Mouse (Mus musculus) CH12.LX (cell line): Measurements from ENCODE around the gene Atp13a3. TPM values are rescaled to one million over a fixed set of nuclear protein-coding genes. Genes with fewer than 3 reads are reported as not detected.
A peak's percentile ranks its signal among the peaks of the same experiment; 100 is the strongest.

Experiments
- DNase-seq: peaks from one replicate; pipeline ENCODE4 v3.0.0-alpha.2; 2013; ENCODE audit errors: extremely low read depth
- H3K27ac ChIP-seq: 2 replicates; pipeline ENCODE4 v1.5.1; 2012; ENCODE audit warnings: low read depth, mild to moderate bottlenecking, control low read depth, moderate library complexity; ENCODE audit not compliant: insufficient read depth
- H3K27me3 ChIP-seq: replicated peaks from 2 replicates; pipeline ENCODE3; 2012; ENCODE audit warnings: inconsistent platforms
- H3K36me3 ChIP-seq, 2 experiments: replicated peaks in 1 of 2; 2 replicates each; pipeline versions ENCODE3 to v1.6.1; 2012; ENCODE audit warnings: inconsistent platforms in 1 of 2, low read length in 1 of 2, mild to moderate bottlenecking in 1 of 2, mixed read lengths in 1 of 2, moderate library complexity in 1 of 2; ENCODE audit not compliant: control insufficient read depth in 1 of 2, insufficient read depth in 1 of 2
- H3K4me1 ChIP-seq, 2 experiments: 2 replicates each; pipeline ENCODE4 v1.6.1; 2012; ENCODE audit warnings: inconsistent platforms in 1 of 2, moderate library complexity in 1 of 2; ENCODE audit not compliant: insufficient read depth in 2 of 2, control insufficient read depth in 1 of 2
- H3K4me2 ChIP-seq: 2 replicates; pipeline ENCODE4 v1.6.1; 2012; ENCODE audit warnings: low read depth, mild to moderate bottlenecking, control low read depth; ENCODE audit not compliant: poor library complexity, insufficient read depth, severe bottlenecking
- H3K4me3 ChIP-seq, 3 experiments: fragments of 150-350 bp in 1 of 3; sonication (generic) in 1 of 3; replicated peaks in 1 of 3; 2 replicates each; pipeline versions ENCODE3 to v1.5.1; 2011 to 2012; ENCODE audit warnings: low read depth in 2 of 3, low read length in 2 of 3, mild to moderate bottlenecking in 2 of 3, moderate library complexity in 2 of 3, control low read depth in 1 of 3, improper control_type of control experiment in 1 of 3, inconsistent platforms in 1 of 3, mixed read lengths in 1 of 3; ENCODE audit not compliant: poor library complexity in 1 of 3
- H3K79me2 ChIP-seq: replicated peaks from 2 replicates; pipeline ENCODE4 v1.6.1; 2012; ENCODE audit warnings: mild to moderate bottlenecking, moderate library complexity; ENCODE audit not compliant: control insufficient read depth, poor library complexity, insufficient read depth, severe bottlenecking; ENCODE audit errors: extremely low read depth
- H3K9ac ChIP-seq: 2 replicates; pipeline ENCODE4 v1.6.1; 2012; ENCODE audit warnings: low read depth, mild to moderate bottlenecking, control low read depth, moderate library complexity; ENCODE audit not compliant: insufficient read depth
- H3K9me3 ChIP-seq: replicated peaks from 2 replicates; pipeline ENCODE3; 2012; ENCODE audit warnings: low read length, inconsistent platforms, mixed read lengths
- BHLHE40 ChIP-seq: IDR thresholded peaks from 2 replicates; pipeline ENCODE4 v1.6.1; 2011; ENCODE audit warnings: mild to moderate bottlenecking, low read depth, low read length, improper control_type of control experiment
- CHD1 ChIP-seq: IDR thresholded peaks from 2 replicates; pipeline ENCODE4 v1.6.1; 2012; ENCODE audit warnings: low read depth, low read length, improper control_type of control experiment, inconsistent platforms
- CHD2 ChIP-seq: IDR thresholded peaks from 2 replicates; pipeline ENCODE4 v1.6.1; 2011; ENCODE audit warnings: low read length, improper control_type of control experiment
- CTCF ChIP-seq, 2 experiments: IDR thresholded peaks in 1 of 2; conservative IDR thresholded peaks in 1 of 2; 2 replicates each; pipeline ENCODE4 v1.5.1; 2011 to 2012; ENCODE audit warnings: low read depth in 2 of 2, low read length in 2 of 2, improper control_type of control experiment in 1 of 2, inconsistent platforms in 1 of 2, mild to moderate bottlenecking in 1 of 2, moderate library complexity in 1 of 2
- E2F4 ChIP-seq: IDR thresholded peaks from 2 replicates; pipeline ENCODE4 v1.6.1; 2011; ENCODE audit warnings: low read depth, low read length, improper control_type of control experiment; ENCODE audit not compliant: insufficient replicate concordance
- ELF1 ChIP-seq: IDR thresholded peaks from 2 replicates; pipeline ENCODE4 v1.6.1; 2014; ENCODE audit warnings: low read depth, mild to moderate bottlenecking, inconsistent platforms, low read length, improper control_type of control experiment
- EP300 ChIP-seq: IDR thresholded peaks from 2 replicates; pipeline ENCODE4 v1.6.1; 2011; ENCODE audit warnings: low read length, improper control_type of control experiment
- ETS1 ChIP-seq: conservative IDR thresholded peaks from 2 replicates; pipeline ENCODE4 v1.6.1; 2012; ENCODE audit warnings: low read depth, mild to moderate bottlenecking, inconsistent platforms, low read length, improper control_type of control experiment, moderate library complexity
- GABPA ChIP-seq: IDR thresholded peaks from 2 replicates; pipeline ENCODE4 v1.6.1; 2012; ENCODE audit warnings: low read depth, low read length, improper control_type of control experiment, inconsistent platforms; ENCODE audit not compliant: insufficient replicate concordance
- HCFC1 ChIP-seq: IDR thresholded peaks from 2 replicates; pipeline ENCODE4 v1.6.1; 2012; ENCODE audit warnings: low read depth, mild to moderate bottlenecking, inconsistent platforms, low read length, improper control_type of control experiment
- IRF4 ChIP-seq: IDR thresholded peaks from 2 replicates; pipeline ENCODE4 v1.6.1; 2014; ENCODE audit warnings: low read depth, mild to moderate bottlenecking, inconsistent platforms, low read length, improper control_type of control experiment
- JUN ChIP-seq: IDR thresholded peaks from 2 replicates; pipeline ENCODE4 v1.6.1; 2011; ENCODE audit warnings: low read depth, mild to moderate bottlenecking, low read length, improper control_type of control experiment, moderate library complexity; ENCODE audit not compliant: insufficient read depth
- JUND ChIP-seq: conservative IDR thresholded peaks from 2 replicates; pipeline ENCODE4 v1.6.1; 2011; ENCODE audit warnings: low read depth, low read length, improper control_type of control experiment
- KAT2A ChIP-seq: IDR thresholded peaks from 2 replicates; pipeline ENCODE4 v1.6.1; 2012; ENCODE audit warnings: low read length, improper control_type of control experiment, inconsistent platforms; ENCODE audit not compliant: insufficient replicate concordance
- MAFK ChIP-seq: IDR thresholded peaks from 2 replicates; pipeline ENCODE4 v1.6.1; 2011; ENCODE audit warnings: low read length, improper control_type of control experiment; ENCODE audit not compliant: insufficient replicate concordance
- MAX ChIP-seq: IDR thresholded peaks from 2 replicates; pipeline ENCODE4 v1.6.1; 2011; ENCODE audit warnings: low read length, improper control_type of control experiment
- MAZ ChIP-seq: IDR thresholded peaks from 2 replicates; pipeline ENCODE4 v1.6.1; 2012; ENCODE audit warnings: low read depth, mild to moderate bottlenecking, inconsistent platforms, low read length, improper control_type of control experiment, moderate library complexity
- MEF2A ChIP-seq: IDR thresholded peaks from 2 replicates; pipeline ENCODE4 v1.6.1; 2014; ENCODE audit warnings: low read depth, mild to moderate bottlenecking, inconsistent platforms, low read length, improper control_type of control experiment, borderline replicate concordance
- MXI1 ChIP-seq: IDR thresholded peaks from 2 replicates; pipeline ENCODE4 v1.6.1; 2011; ENCODE audit warnings: mild to moderate bottlenecking, low read depth, low read length, improper control_type of control experiment
- MYC ChIP-seq: IDR thresholded peaks from 2 replicates; pipeline ENCODE4 v1.6.1; 2011; ENCODE audit warnings: low read depth, mild to moderate bottlenecking, improper control_type of control experiment, low read length
- NELFE ChIP-seq: IDR thresholded peaks from 2 replicates; pipeline ENCODE4 v1.6.1; 2011; ENCODE audit warnings: low read depth, low read length, improper control_type of control experiment
- NRF1 ChIP-seq: IDR thresholded peaks from 2 replicates; pipeline ENCODE4 v1.6.1; 2014; ENCODE audit warnings: low read depth, mild to moderate bottlenecking, inconsistent platforms, low read length, improper control_type of control experiment, moderate library complexity
- PAX5 ChIP-seq: IDR thresholded peaks from 2 replicates; pipeline ENCODE4 v1.6.1; 2012; ENCODE audit warnings: low read length, inconsistent platforms, mixed read lengths
- POLR2A ChIP-seq: IDR thresholded peaks from 2 replicates; pipeline ENCODE4 v1.6.1; 2011; ENCODE audit warnings: low read depth, mild to moderate bottlenecking, improper control_type of control experiment, low read length
- POLR2AphosphoS2 ChIP-seq: IDR thresholded peaks from 2 replicates; pipeline ENCODE4 v1.6.1; 2011; ENCODE audit warnings: low read depth, low read length, improper control_type of control experiment
- RAD21 ChIP-seq: IDR thresholded peaks from 2 replicates; pipeline ENCODE4 v1.6.1; 2011; ENCODE audit warnings: low read depth, mild to moderate bottlenecking, low read length, improper control_type of control experiment, moderate library complexity
- RCOR1 ChIP-seq: conservative IDR thresholded peaks from 2 replicates; pipeline ENCODE4 v1.6.1; 2012; ENCODE audit warnings: low read depth, mild to moderate bottlenecking, inconsistent platforms, low read length, improper control_type of control experiment
- SIN3A ChIP-seq: IDR thresholded peaks from 2 replicates; pipeline ENCODE4 v1.6.1; 2012; ENCODE audit warnings: low read length, improper control_type of control experiment, inconsistent platforms
- SMC3 ChIP-seq: IDR thresholded peaks from 2 replicates; pipeline ENCODE4 v1.6.1; 2011; ENCODE audit warnings: low read depth, low read length, improper control_type of control experiment
- TBP ChIP-seq: conservative IDR thresholded peaks from 2 replicates; pipeline ENCODE4 v1.6.1; 2011; ENCODE audit warnings: low read depth, low read length, improper control_type of control experiment
- TCF12 ChIP-seq: IDR thresholded peaks from 2 replicates; pipeline ENCODE4 v1.6.1; 2014; ENCODE audit warnings: low read depth, mild to moderate bottlenecking, inconsistent platforms, low read length, improper control_type of control experiment
- UBTF ChIP-seq: IDR thresholded peaks from 2 replicates; pipeline ENCODE4 v1.6.1; 2012; ENCODE audit warnings: low read depth, mild to moderate bottlenecking, inconsistent platforms, low read length, improper control_type of control experiment, moderate library complexity
- USF1 ChIP-seq: IDR thresholded peaks from 2 replicates; pipeline ENCODE4 v1.6.1; 2014; ENCODE audit warnings: low read depth, mild to moderate bottlenecking, inconsistent platforms, low read length, improper control_type of control experiment
- USF2 ChIP-seq: conservative IDR thresholded peaks from 2 replicates; pipeline ENCODE4 v1.6.1; 2011; ENCODE audit warnings: low read depth, low read length, improper control_type of control experiment
- ZC3H11A ChIP-seq: IDR thresholded peaks from 2 replicates; pipeline ENCODE4 v1.6.1; 2012; ENCODE audit warnings: low read depth, mild to moderate bottlenecking, inconsistent platforms, low read length, improper control_type of control experiment
- ZKSCAN1 ChIP-seq: IDR thresholded peaks from 2 replicates; pipeline ENCODE4 v1.6.1; 2012; ENCODE audit warnings: low read depth, inconsistent platforms, low read length, improper control_type of control experiment, borderline replicate concordance
- ZMIZ1 ChIP-seq: IDR thresholded peaks from 2 replicates; pipeline ENCODE4 v1.6.1; 2012; ENCODE audit warnings: low read depth, mild to moderate bottlenecking, inconsistent platforms, low read length, improper control_type of control experiment
- ZNF384 ChIP-seq: IDR thresholded peaks from 2 replicates; pipeline ENCODE4 v1.6.1; 2012; ENCODE audit warnings: low read depth, low read length, improper control_type of control experiment, inconsistent platforms
- dilution Hi-C: fragments of 300-500 bp; cut with MboI; formaldehyde crosslinking; loops from 2 replicates; pipeline ENCODE4 v1.14.3; 2020; ENCODE audit warnings: low sequenced_read_pairs; ENCODE audit not compliant: extremely low pct_unique_long_range_greater_than_20kb, extremely low pct_ligation_motif_present
- in situ Hi-C: fragments of 300-500 bp; cut with MboI; formaldehyde crosslinking; loops from 3 replicates; pipeline ENCODE4 v1.14.3; 2019; ENCODE audit warnings: low sequenced_read_pairs, low pct_ligation_motif_present, low pct_unique_long_range_greater_than_20kb, mixed read lengths
- polyA plus RNA-seq: library from polyadenylated mRNA; unstranded; fragments of >175 nt; gene quantifications from 2 replicates; pipeline ENCODE4 v1.2.1, GENCODE M21; 2012; ENCODE audit warnings: low read depth; ENCODE audit not compliant: insufficient read length
- total RNA-seq, 2 experiments: library from RNA; depleted of rRNA; stranded (reverse); fragments of 300-350 nt in 1 of 2; fragments of >200 nt in 1 of 2; gene quantifications; 2 replicates each; pipeline ENCODE4 v1.2.3; 2012 to 2014

The Atp13a3 gene
- total and polyA plus RNA-seq, 3 experiments: 46.7 to 73.0 (median 49.9) TPM

DNA sequence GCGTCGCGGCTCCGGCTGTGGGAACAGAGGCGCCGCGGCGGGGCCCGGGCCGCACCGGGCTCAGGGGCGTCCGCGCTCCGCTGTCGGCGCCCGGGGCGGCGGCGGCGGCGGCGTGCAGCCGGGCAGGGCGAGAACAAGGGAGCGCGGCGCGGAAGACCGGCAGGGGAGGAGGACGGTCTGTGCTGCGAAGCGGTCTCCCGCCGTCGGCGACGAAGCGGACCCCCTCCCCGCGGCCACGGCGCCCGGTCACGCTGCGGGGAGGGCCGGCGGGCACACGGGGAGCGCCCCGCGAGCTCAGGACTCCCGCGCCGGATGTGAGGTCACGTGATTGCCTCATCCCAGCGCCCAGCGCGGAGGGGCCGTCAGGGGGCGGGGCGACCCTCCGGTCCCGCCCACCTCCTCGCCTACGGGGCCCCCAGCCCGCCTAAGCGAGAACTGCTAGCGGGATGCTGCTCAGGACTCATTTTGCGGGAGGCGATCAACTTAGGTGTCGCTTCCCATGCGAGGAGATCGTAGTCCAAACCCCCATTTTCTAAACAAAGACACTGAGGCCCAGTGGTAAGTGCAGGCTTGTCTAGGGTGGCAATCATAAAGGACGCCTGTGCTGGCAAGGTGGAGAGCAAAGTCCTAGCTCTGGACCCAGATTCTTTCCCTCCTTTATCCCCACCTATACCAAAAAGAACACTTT, 17.1 kb downstream of the Atp13a3 start:
- dilution Hi-C loops (no loop called here), in situ Hi-C loops (loop anchor here (25.0 kb wide), 1 partner anchor 674 kb away; no protein-coding TSS in a partner anchor)
- H3K9ac ChIP-seq: peak overlapping the region; percentile 93
- H3K79me2 ChIP-seq: peaks cover 33% of the 10 kb centered on the region
- peaks cover 0 to 26% of the 10 kb centered on the region in 2 experiments for H3K36me3 ChIP-seq
- peak overlapping the region; percentile 78 to 94 (median 82) for H3K4me3 ChIP-seq
- no peaks in the 10 kb centered on the region for H3K27me3 ChIP-seq
- peaks cover 16 to 43% of the 10 kb centered on the region in 2 experiments for H3K4me1 ChIP-seq
- H3K4me2 ChIP-seq: peak overlapping the region; percentile 79
- peak; percentile 94 for DNase-seq
- no peaks in the 10 kb centered on the region for H3K9me3 ChIP-seq
- H3K27ac ChIP-seq: peak overlapping the region; percentile 75
- TF ChIP-seq ZC3H11A (no peak), POLR2A (peak; percentile 96), JUND (no peak), USF1 (peak; percentile 95), ELF1 (peak; percentile 58), MEF2A (peak; percentile 47; the same call in 1 of the 2 replicates), CHD2 (no peak), EP300 (no peak), IRF4 (no peak; the same call in 1 of the 2 replicates), BHLHE40 (peak; percentile 96), JUN (no peak; the same call in 1 of the 2 replicates), TBP (peak; percentile 78), SIN3A (peak; percentile 77), E2F4 (no peak), ZMIZ1 (peak; percentile 93), PAX5 (no peak), MAFK (no peak), GABPA (no peak), KAT2A (0 out of 2 replicates have a peak, but pooled peaks have one; percentile 54), ETS1 (peak; percentile 20), MXI1 (0 out of 2 replicates have a peak, but pooled peaks have one; percentile 49), RAD21 (no peak), USF2 (peak; percentile 91), CTCF (conservative IDR thresholded peaks at IDR 0.05 in 1 of 2, IDR thresholded peaks at IDR 0.05 in 1 of 2; ENCODE audit: low read depth in 2 of 2, low read length in 2 of 2) (no peak), UBTF (no peak), MAX (peak; percentile 85), NRF1 (peak; percentile 27; the same call in 1 of the 2 replicates), NELFE (peak; percentile 94), HCFC1 (peak; percentile 70), SMC3 (no peak), ZKSCAN1 (no peak), MYC (no peak), MAZ (peak; percentile 87), ZNF384 (no peak), RCOR1 (no peak), POLR2AphosphoS2 (peak; percentile 58; the same call in 1 of the 2 replicates), TCF12 (peak; percentile 89), CHD1 (no peak; the same call in 1 of the 2 replicates)
